Mouse (Mus musculus) liver, embryonic 14.5 days (tissue): ENCODE results near the gene Gal3st2. TPM values are rescaled to one million over a fixed set of nuclear protein-coding genes. Genes with fewer than 3 reads are reported as not detected.
"Not testable (repeated sequence)": the region's sequence is repeated elsewhere in the genome, so short reads cannot be mapped to it uniquely, and the experiment has no call there.

ENCODE experiments used
- ATAC-seq: fragments of 200-750 bp; cut with Nextera tagmentation; 2 replicates; pipeline ENCODE4 v1.8.0; 2017; ENCODE audit warnings: moderate number of reproducible peaks, mild to moderate bottlenecking, moderate library complexity; ENCODE audit not compliant: insufficient read depth
- DNase-seq, 3 experiments: peaks; one replicate each; pipeline ENCODE4 v3.0.0-alpha.2; 2012 to 2013; ENCODE audit warnings: low read depth in 3 of 3, low spot score in 3 of 3
- H3K27ac ChIP-seq: fragments of 300-500 bp; sonication (generic); 2 replicates; pipeline ENCODE4 v1.5.1; 2014; ENCODE audit warnings: moderate library complexity, mild to moderate bottlenecking, control low read depth, inconsistent platforms
- H3K27me3 ChIP-seq: fragments of 300-500 bp; sonication (generic); 2 replicates; pipeline ENCODE4 v1.6.1; 2014; ENCODE audit warnings: mild to moderate bottlenecking, low read length, moderate library complexity; ENCODE audit not compliant: control insufficient read depth, insufficient read depth
- H3K36me3 ChIP-seq: fragments of 300-500 bp; sonication (generic); replicated peaks from 2 replicates; pipeline ENCODE4 v1.6.1; 2014; ENCODE audit warnings: low read depth; ENCODE audit not compliant: control insufficient read depth, insufficient read depth
- H3K4me1 ChIP-seq, 2 experiments: fragments of 200-500 bp in 1 of 2; fragments of 300-500 bp in 1 of 2; sonication (generic) in 1 of 2; replicated peaks; 2 replicates each; pipeline ENCODE4 v1.6.1; 2012 to 2014; ENCODE audit warnings: antibody characterized with exemption in 1 of 2, inconsistent platforms in 1 of 2, low read length in 1 of 2; ENCODE audit not compliant: control insufficient read depth in 2 of 2, insufficient read depth in 2 of 2
- H3K4me2 ChIP-seq: fragments of 300-500 bp; sonication (generic); 2 replicates; pipeline ENCODE4 v1.6.1; 2014; ENCODE audit warnings: low read depth, mild to moderate bottlenecking, control low read depth, moderate library complexity
- H3K4me3 ChIP-seq, 2 experiments: fragments of 200-500 bp in 1 of 2; fragments of 300-500 bp in 1 of 2; sonication (generic) in 1 of 2; 2 replicates each; pipeline ENCODE4 v1.5.1; 2012 to 2014; ENCODE audit warnings: low read depth in 2 of 2, low read length in 2 of 2, mild to moderate bottlenecking in 2 of 2, control low read depth in 1 of 2, inconsistent platforms in 1 of 2, moderate library complexity in 1 of 2; ENCODE audit not compliant: insufficient read depth in 1 of 2
- H3K9ac ChIP-seq: fragments of 300-500 bp; sonication (generic); replicated peaks from 2 replicates; pipeline ENCODE4 v1.6.1; 2014; ENCODE audit warnings: mild to moderate bottlenecking, control low read depth, moderate library complexity
- H3K9me3 ChIP-seq: fragments of 300-500 bp; sonication (generic); 2 replicates; pipeline ENCODE4 v1.6.1; 2016; ENCODE audit warnings: low read length, mixed read lengths; ENCODE audit not compliant: control insufficient read depth
- WGBS: fragments of 180-500 bp; shearing (Covaris S2); extraction: QIAGEN DNeasy Blood & Tissue Kit; methylation state at CpG from one replicate; pipeline ENCODE4 v1.1.7; 2014; ENCODE audit not compliant: insufficient replicate concordance; 5-methylcytosine and 5-hydroxymethylcytosine counted together
- polyA plus RNA-seq, 2 experiments: library from polyadenylated mRNA; depleted of rRNA in 1 of 2; stranded (reverse) in 1 of 2; unstranded in 1 of 2; fragments of >200 nt; fragmentation: Nextera tagmentation in 1 of 2; extraction: Ambion mirVana in 1 of 2; gene quantifications; 2 replicates each; pipeline versions ENCODE4 v1.2.1 to v1.2.3; 2012 to 2014

Gal3st2 gene
- polyA plus RNA-seq, 2 experiments, result not detected

GRCm38 (mm10) chr1:93919321-93919720 lies 58.2 kb downstream of the Gal3st2 start:
- not testable (repeated sequence) for H3K4me1 ChIP-seq, H3K27me3 ChIP-seq, ATAC-seq, H3K36me3 ChIP-seq, H3K4me3 ChIP-seq, H3K27ac ChIP-seq, H3K4me2 ChIP-seq, H3K9me3 ChIP-seq, DNase-seq, H3K9ac ChIP-seq
- 40% methylated on average over 3 of the region's 3 CpGs for WGBS

- ATAC-seq, H3K27me3 ChIP-seq, H3K9ac ChIP-seq, H3K4me3 ChIP-seq, H3K36me3 ChIP-seq, H3K9me3 ChIP-seq, H3K4me1 ChIP-seq, H3K27ac ChIP-seq, DNase-seq, H3K4me2 ChIP-seq: not testable (repeated sequence)
- 21% methylated on average over 3 of the region's 3 CpGs for WGBS
These were observed 61.5 kb downstream of the Gal3st2 start for GRCm38 (mm10) chr1:93922609-93923008.

- H3K4me1 ChIP-seq, H3K36me3 ChIP-seq, H3K27me3 ChIP-seq, DNase-seq, H3K27ac ChIP-seq, ATAC-seq, H3K4me3 ChIP-seq, H3K9ac ChIP-seq, H3K9me3 ChIP-seq, H3K4me2 ChIP-seq: not testable (repeated sequence)
- 21% methylated on average over 2 of the region's 2 CpGs for WGBS
These were observed 62.0 kb downstream of the Gal3st2 start for GRCm38 (mm10) chr1:93923098-93923497.

Other genes starting within 250 kb of the Gal3st2 start
- 28.4 and 39.2 TPM in 2 replicates for gene Stk25, start 202.6 kb upstream of the Gal3st2 start, polyA plus RNA-seq (2012; rRNA removed)
- 39.9 and 41.1 TPM in 2 replicates for gene Stk25, start 202.6 kb upstream of the Gal3st2 start, polyA plus RNA-seq (2014; fragmentation: Nextera tagmentation; extraction: Ambion mirVana)
- gene Bok, start 175.6 kb upstream of the Gal3st2 start, polyA plus RNA-seq (2012; rRNA removed), result 1.9 TPM in 2 replicates
- gene Bok, start 175.6 kb upstream of the Gal3st2 start, polyA plus RNA-seq (2014; fragmentation: Nextera tagmentation; extraction: Ambion mirVana), result 2.8 and 3.0 TPM in 2 replicates
- 18.6 and 22.6 TPM in 2 replicates for gene Atg4b, start 109.8 kb upstream of the Gal3st2 start, polyA plus RNA-seq (2012; rRNA removed)
- gene Atg4b, start 109.8 kb upstream of the Gal3st2 start, polyA plus RNA-seq (2014; fragmentation: Nextera tagmentation; extraction: Ambion mirVana), result 64.3 and 68.2 TPM in 2 replicates
- 8.5 and 10.5 TPM in 2 replicates for gene Thap4, start 106.4 kb upstream of the Gal3st2 start, polyA plus RNA-seq (2012; rRNA removed)
- 11.5 and 11.7 TPM in 2 replicates for gene Thap4, start 106.4 kb upstream of the Gal3st2 start, polyA plus RNA-seq (2014; fragmentation: Nextera tagmentation; extraction: Ambion mirVana)
- gene Dtymk, start 59.4 kb upstream of the Gal3st2 start, polyA plus RNA-seq (2012; rRNA removed), result 99.0 and 128 TPM in 2 replicates
- gene Dtymk, start 59.4 kb upstream of the Gal3st2 start, polyA plus RNA-seq (2014; fragmentation: Nextera tagmentation; extraction: Ambion mirVana), result 148 and 150 TPM in 2 replicates
- 5.3 and 6.9 TPM in 2 replicates for gene Ing5, start 57.3 kb upstream of the Gal3st2 start, polyA plus RNA-seq (2012; rRNA removed)
- 7.6 and 9.6 TPM in 2 replicates for gene Ing5, start 57.3 kb upstream of the Gal3st2 start, polyA plus RNA-seq (2014; fragmentation: Nextera tagmentation; extraction: Ambion mirVana)
- 6.4 and 6.8 TPM in 2 replicates for gene D2hgdh, start 36.4 kb upstream of the Gal3st2 start, polyA plus RNA-seq (2012; rRNA removed)
- 3.7 and 5.0 TPM in 2 replicates for gene D2hgdh, start 36.4 kb upstream of the Gal3st2 start, polyA plus RNA-seq (2014; fragmentation: Nextera tagmentation; extraction: Ambion mirVana)
- gene Gal3st2b, start 57.0 kb downstream of the Gal3st2 start, polyA plus RNA-seq (2012; rRNA removed), result not detected in 2 replicates
- gene Gal3st2b, start 57.0 kb downstream of the Gal3st2 start, polyA plus RNA-seq (2014; fragmentation: Nextera tagmentation; extraction: Ambion mirVana), result not detected in 2 replicates
- not detected in 2 replicates for gene Gal3st2c, start 129.2 kb downstream of the Gal3st2 start, polyA plus RNA-seq (2012; rRNA removed)
- gene Gal3st2c, start 129.2 kb downstream of the Gal3st2 start, polyA plus RNA-seq (2014; fragmentation: Nextera tagmentation; extraction: Ambion mirVana), result not detected in 2 replicates
- gene Neu4, start 159.1 kb downstream of the Gal3st2 start, polyA plus RNA-seq (2012; rRNA removed), result not detected in 2 replicates
- gene Neu4, start 159.1 kb downstream of the Gal3st2 start, polyA plus RNA-seq (2014; fragmentation: Nextera tagmentation; extraction: Ambion mirVana), result not detected in 2 replicates
- 0.03 TPM in 1 of 2 replicates, not detected in the other for gene Pdcd1, start 191.2 kb downstream of the Gal3st2 start, polyA plus RNA-seq (2012; rRNA removed)
- 0.14 TPM in 1 of 2 replicates, not detected in the other for gene Pdcd1, start 191.2 kb downstream of the Gal3st2 start, polyA plus RNA-seq (2014; fragmentation: Nextera tagmentation; extraction: Ambion mirVana)